Mouse (Mus musculus): ENCODE data around the gene Tsga13. TPM values are rescaled to one million over a fixed set of nuclear protein-coding genes. Genes with fewer than 3 reads are reported as not detected.

Tsga13 gene
- polyA plus RNA-seq, 1 experiment, result not detected

DNA sequence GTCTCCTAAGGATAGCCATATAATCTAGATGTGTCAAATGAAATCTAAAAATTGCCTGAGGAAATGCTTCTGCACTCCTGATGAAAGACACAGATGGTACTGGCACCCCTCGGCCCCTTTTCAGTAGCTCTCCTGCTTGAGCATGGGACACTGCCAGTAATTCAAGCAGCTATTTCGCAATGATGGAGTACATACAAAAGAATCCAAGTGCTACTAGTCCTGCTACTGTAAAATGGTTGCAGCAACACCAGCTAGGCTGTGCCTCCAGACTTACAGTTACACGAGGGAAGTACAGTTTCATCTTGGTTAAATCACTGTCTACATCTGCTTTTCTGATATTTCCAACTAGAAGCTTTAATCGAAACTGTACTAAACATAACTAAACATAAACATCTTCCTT, 31.9 kb downstream of the Tsga13 start:
- no peak for TF ChIP-seq POLR2A (IDR thresholded peaks at IDR 0.05; ENCODE audit: insufficient read depth, low read depth, low read length)
- TF ChIP-seq CTCF (IDR thresholded peaks at IDR 0.05; ENCODE audit: insufficient read depth, low read depth, low read length), result no peak

DNA sequence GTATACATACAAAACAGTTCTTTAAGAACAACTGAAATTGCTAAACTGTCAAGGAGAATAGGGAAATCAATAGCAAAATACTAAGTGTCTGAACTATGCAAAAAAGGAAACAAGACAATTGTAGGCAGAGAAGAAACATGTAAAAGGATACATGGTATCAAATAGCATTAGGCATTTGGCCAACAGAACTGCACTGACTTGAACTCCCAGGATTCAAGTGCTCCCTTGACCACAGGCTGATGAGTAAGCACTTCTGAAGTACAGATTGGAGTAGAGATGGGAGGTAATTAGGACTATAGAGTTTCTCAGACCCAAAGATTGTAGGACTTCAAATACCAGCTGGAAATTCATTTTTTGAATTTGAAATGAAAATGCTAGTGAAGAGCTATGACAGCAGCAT, 38.7 kb downstream of the Tsga13 start:
- H3K4me1 ChIP-seq (ENCODE audit: control insufficient read depth, insufficient read depth, low read length), result no peaks in the 10 kb centered on the region
- H3K27ac ChIP-seq (ENCODE audit: insufficient read depth, low read depth, low read length), result no peak overlapping the region
- H3K4me3 ChIP-seq (ENCODE audit: insufficient read depth, low read depth, low read length), result no peak overlapping the region
- TF ChIP-seq CTCF (IDR thresholded peaks at IDR 0.05; ENCODE audit: insufficient read depth, low read depth, low read length) (no peak), POLR2A (IDR thresholded peaks at IDR 0.05; ENCODE audit: insufficient read depth, low read depth, low read length) (no peak)

More for the DNA sequence above, 31.9 kb downstream of the Tsga13 start:
- 64% methylated on average over 4 of the region's 4 CpGs for WGBS
- Histone ChIP-seq H3K27ac (ENCODE audit: insufficient read depth, low read depth, low read length) (no peak overlapping the region), H3K4me1 (ENCODE audit: control insufficient read depth, insufficient read depth, low read length) (no peaks in the 10 kb centered on the region), H3K4me3 (ENCODE audit: insufficient read depth, low read depth, low read length) (no peak overlapping the region)

GRCm38 (mm10) chr6:30866501-30866900, 48.9 kb downstream of the Tsga13 start:
- Histone ChIP-seq H3K27ac (ENCODE audit: insufficient read depth, low read depth, low read length) (no peak overlapping the region), H3K4me3 (ENCODE audit: insufficient read depth, low read depth, low read length) (no peak overlapping the region), H3K4me1 (ENCODE audit: control insufficient read depth, insufficient read depth, low read length) (no peaks in the 10 kb centered on the region)
- TF ChIP-seq CTCF (IDR thresholded peaks at IDR 0.05; ENCODE audit: insufficient read depth, low read depth, low read length) (no peak), POLR2A (IDR thresholded peaks at IDR 0.05; ENCODE audit: insufficient read depth, low read depth, low read length) (no peak)
- 95% methylated on average over 1 of the region's 1 CpGs for WGBS

GRCm38 (mm10) chr6:30865031-30865678, 50.2 kb downstream of the Tsga13 start:
- no peak for TF ChIP-seq POLR2A (IDR thresholded peaks at IDR 0.05; ENCODE audit: insufficient read depth, low read depth, low read length)
- no peak for TF ChIP-seq CTCF (IDR thresholded peaks at IDR 0.05; ENCODE audit: insufficient read depth, low read depth, low read length)
- no peak overlapping the region for H3K27ac ChIP-seq (ENCODE audit: insufficient read depth, low read depth, low read length)
- 89% methylated on average over 3 of the region's 3 CpGs for WGBS
- H3K4me3 ChIP-seq (ENCODE audit: insufficient read depth, low read depth, low read length), result no peak overlapping the region
- H3K4me1 ChIP-seq (ENCODE audit: control insufficient read depth, insufficient read depth, low read length), result no peaks in the 10 kb centered on the region

DNA sequence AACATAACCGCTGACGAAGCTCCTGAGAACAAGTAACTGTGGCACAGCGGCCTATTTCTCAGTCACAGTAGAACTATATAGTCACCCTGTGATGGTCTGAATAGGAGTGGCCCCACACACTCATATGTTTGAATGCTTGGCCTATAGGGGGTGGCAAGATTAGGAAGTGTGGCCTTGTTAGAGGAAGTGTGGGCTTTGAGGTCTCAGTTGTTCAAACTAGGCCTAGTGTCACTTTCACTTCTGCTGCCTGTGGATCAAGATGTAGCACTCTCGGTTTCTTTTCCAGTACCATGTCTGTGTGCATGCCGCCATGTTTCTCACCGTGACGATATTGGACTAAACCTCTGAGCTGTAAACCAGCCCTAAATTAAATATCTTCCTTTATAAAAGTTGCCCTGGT, 59.4 kb downstream of the Tsga13 start:
- H3K4me3 ChIP-seq (ENCODE audit: insufficient read depth, low read depth, low read length), result no peak overlapping the region
- no peaks in the 10 kb centered on the region for H3K4me1 ChIP-seq (ENCODE audit: control insufficient read depth, insufficient read depth, low read length)
- 96% methylated on average over 7 of the region's 7 CpGs for WGBS
- H3K27ac ChIP-seq (ENCODE audit: insufficient read depth, low read depth, low read length), result no peak overlapping the region
- TF ChIP-seq CTCF (IDR thresholded peaks at IDR 0.05; ENCODE audit: insufficient read depth, low read depth, low read length), result no peak
- TF ChIP-seq POLR2A (IDR thresholded peaks at IDR 0.05; ENCODE audit: insufficient read depth, low read depth, low read length), result no peak

GRCm38 (mm10) chr6:30855205-30855604, 60.2 kb downstream of the Tsga13 start:
- H3K4me3 ChIP-seq (ENCODE audit: insufficient read depth, low read depth, low read length), result no peak overlapping the region
- TF ChIP-seq CTCF (IDR thresholded peaks at IDR 0.05; ENCODE audit: insufficient read depth, low read depth, low read length), result no peak
- no peak for TF ChIP-seq POLR2A (IDR thresholded peaks at IDR 0.05; ENCODE audit: insufficient read depth, low read depth, low read length)
- H3K27ac ChIP-seq (ENCODE audit: insufficient read depth, low read depth, low read length), result no peak overlapping the region
- H3K4me1 ChIP-seq (ENCODE audit: control insufficient read depth, insufficient read depth, low read length), result no peaks in the 10 kb centered on the region
- WGBS, result 92% methylated on average over 2 of the region's 2 CpGs

- TF ChIP-seq POLR2A (IDR thresholded peaks at IDR 0.05; ENCODE audit: insufficient read depth, low read depth, low read length), result no peak
- no peak for TF ChIP-seq CTCF (IDR thresholded peaks at IDR 0.05; ENCODE audit: insufficient read depth, low read depth, low read length)
- no peak overlapping the region for H3K4me3 ChIP-seq (ENCODE audit: insufficient read depth, low read depth, low read length)
- WGBS, result 66% methylated on average over 2 of the region's 2 CpGs
- no peaks in the 10 kb centered on the region for H3K4me1 ChIP-seq (ENCODE audit: control insufficient read depth, insufficient read depth, low read length)
- H3K27ac ChIP-seq (ENCODE audit: insufficient read depth, low read depth, low read length), result no peak overlapping the region
These were observed 65.6 kb downstream of the Tsga13 start for GRCm38 (mm10) chr6:30849818-30850217.

Other genes starting within 250 kb of the Tsga13 start
- not detected in 2 replicates for gene Cep41, start 221.8 kb downstream of the Tsga13 start, polyA plus RNA-seq (2012; ENCODE audit: insufficient read depth, insufficient read length, low replicate concordance, missing spikeins)
- gene Mest, start 192.0 kb downstream of the Tsga13 start, polyA plus RNA-seq (2012; ENCODE audit: insufficient read depth, insufficient read length, low replicate concordance, missing spikeins), result not detected in 2 replicates
- gene Copg2, start 18.8 kb downstream of the Tsga13 start, polyA plus RNA-seq (2012; ENCODE audit: insufficient read depth, insufficient read length, low replicate concordance, missing spikeins), result not detected in 2 replicates
- not detected in 2 replicates for gene Klf14, start 43.5 kb upstream of the Tsga13 start, polyA plus RNA-seq (2012; ENCODE audit: insufficient read depth, insufficient read length, low replicate concordance, missing spikeins)